27 mouse cellular contexts compared by ENCODE assay signal in genomic region chr11:59821625-59822024, GRCm38 (mm10). TPM values are rescaled to one million over a fixed set of nuclear protein-coding genes. Genes with fewer than 3 reads are reported as not detected.
"Had no signal": no experiment of that assay in that cellular context is flagged by ENCODE, and none has a peak within 500 bp of the region (broad histone marks: within the 10 kb centered on the region; RNA-seq: fewer than 3 reads in every experiment).

No protein-coding gene starts in this region.

- H3K27me3 ChIP-seq: limb, embryonic 12.5 days; limb, embryonic 13.5 days; limb, embryonic 15.5 days; liver, embryonic 12.5 days; liver, embryonic 13.5 days; liver, embryonic 15.5 days; lung, embryonic 15.5 days; megakaryocyte, embryonic 14.5 days; midbrain, embryonic 12.5 days; midbrain, embryonic 13.5 days; midbrain, embryonic 15.5 days had no signal

- H3K27ac ChIP-seq: limb, embryonic 10.5 days; limb, embryonic 12.5 days; limb, embryonic 13.5 days; limb, embryonic 15.5 days; liver, embryonic 12.5 days; liver, embryonic 13.5 days; liver, embryonic 14.5 days; liver, embryonic 15.5 days; lung, embryonic 15.5 days; macrophage; midbrain, embryonic 10.5 days; midbrain, embryonic 12.5 days; midbrain, embryonic 13.5 days; midbrain, embryonic 15.5 days had no signal

- H3K4me3 ChIP-seq: limb, embryonic 10.5 days; limb, embryonic 12.5 days; limb, embryonic 13.5 days; limb, embryonic 15.5 days; liver, embryonic 12.5 days; liver, embryonic 13.5 days; liver, embryonic 15.5 days; lung, embryonic 15.5 days; megakaryocyte, embryonic 14.5 days; midbrain, embryonic 10.5 days; midbrain, embryonic 12.5 days; midbrain, embryonic 13.5 days; midbrain, embryonic 15.5 days; myocyte had no signal

- DNase-seq: left cerebral cortex, postnatal 4 days; liver; liver, embryonic 13.5 days; liver, postnatal 0 days; lung, adult 18-20 months; lung, adult 2 months; lung, embryonic 14.5 days; lung, postnatal 10 days; lung, postnatal 14 days; lung, postnatal 36 days; lung, postnatal 4 days; midbrain, embryonic 14.5 days had no signal

- H3K4me1 ChIP-seq: limb, embryonic 10.5 days; limb, embryonic 12.5 days; limb, embryonic 13.5 days; limb, embryonic 15.5 days; liver, embryonic 12.5 days; liver, embryonic 13.5 days; liver, embryonic 15.5 days; lung, embryonic 15.5 days; midbrain, embryonic 10.5 days; midbrain, embryonic 12.5 days; midbrain, embryonic 13.5 days; midbrain, embryonic 15.5 days had no signal

- H3K9me3 ChIP-seq: limb, embryonic 10.5 days; limb, embryonic 12.5 days; limb, embryonic 13.5 days; limb, embryonic 15.5 days; liver, embryonic 12.5 days; liver, embryonic 13.5 days; liver, embryonic 15.5 days; lung, embryonic 15.5 days; megakaryocyte, embryonic 14.5 days; midbrain, embryonic 10.5 days; midbrain, embryonic 12.5 days; midbrain, embryonic 13.5 days; midbrain, embryonic 15.5 days had no signal

- H3K9ac ChIP-seq: limb, embryonic 12.5 days; limb, embryonic 13.5 days; limb, embryonic 15.5 days; liver, embryonic 12.5 days; liver, embryonic 13.5 days; liver, embryonic 14.5 days; liver, embryonic 15.5 days; liver, postnatal 0 days; lung, embryonic 14.5 days; lung, embryonic 15.5 days; midbrain, embryonic 12.5 days; midbrain, embryonic 13.5 days; midbrain, embryonic 15.5 days had no signal

RNA-seq across cellular contexts. Expression of gene Pld6, which starts 34.2 kb away (rescaled TPM):
- polyA plus RNA-seq: macrophage had no signal
